Mouse (Mus musculus) liver, adult 2 months (tissue): Measurements from ENCODE around the gene Tubg2.

Source experiments
- CTCF ChIP-seq: fragments of 200-500 bp; IDR thresholded peaks from 2 replicates; pipeline ENCODE4 v1.5.1; 2011; ENCODE audit warnings: low read depth, low read length, control low read depth
- POLR2A ChIP-seq: fragments of 200-500 bp; IDR thresholded peaks from 2 replicates; pipeline ENCODE4 v1.6.1; 2011; ENCODE audit warnings: low read length, control low read depth; ENCODE audit not compliant: insufficient read depth; ENCODE audit errors: extremely low read depth

DNA sequence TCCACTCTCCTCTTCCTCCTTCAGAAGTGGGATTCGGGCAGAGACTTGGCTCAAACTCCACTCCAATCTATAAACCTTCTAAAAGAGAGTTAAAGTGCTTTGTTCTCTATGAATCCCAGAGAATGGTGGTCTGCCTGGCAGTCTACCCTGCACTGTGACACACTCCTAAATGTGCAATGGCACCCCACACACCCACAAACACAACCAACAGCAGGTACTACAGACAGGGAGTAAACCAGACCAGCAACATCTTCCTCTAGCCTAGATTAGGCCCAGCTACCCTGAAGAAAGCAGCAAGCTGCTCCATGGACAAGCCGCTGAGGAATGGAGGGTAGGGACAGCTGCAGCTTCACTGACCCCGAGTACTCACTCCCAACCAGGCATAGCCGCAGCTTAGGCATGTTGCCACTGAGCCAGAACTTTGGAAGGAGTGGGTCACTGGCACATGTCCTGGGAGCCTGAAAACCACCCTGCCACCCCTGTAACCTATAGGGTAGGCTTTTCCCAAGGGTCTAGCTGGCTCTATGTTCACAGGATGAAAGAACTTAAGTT lies 36.3 kb downstream of the Tubg2 start:
- TF ChIP-seq POLR2A (no peak), CTCF (no peak)
